Mouse (Mus musculus) left cerebral cortex, adult 11 months (tissue): Measurements from ENCODE around the gene Cdc42bpg.
A peak's percentile ranks its signal among the peaks of the same experiment; 100 is the strongest.

Experiments used
- DNase-seq: peaks from one replicate; pipeline ENCODE4 v3.0.0; 2022; ENCODE audit warnings: low spot score

Gene Cdc42bpg

DNA sequence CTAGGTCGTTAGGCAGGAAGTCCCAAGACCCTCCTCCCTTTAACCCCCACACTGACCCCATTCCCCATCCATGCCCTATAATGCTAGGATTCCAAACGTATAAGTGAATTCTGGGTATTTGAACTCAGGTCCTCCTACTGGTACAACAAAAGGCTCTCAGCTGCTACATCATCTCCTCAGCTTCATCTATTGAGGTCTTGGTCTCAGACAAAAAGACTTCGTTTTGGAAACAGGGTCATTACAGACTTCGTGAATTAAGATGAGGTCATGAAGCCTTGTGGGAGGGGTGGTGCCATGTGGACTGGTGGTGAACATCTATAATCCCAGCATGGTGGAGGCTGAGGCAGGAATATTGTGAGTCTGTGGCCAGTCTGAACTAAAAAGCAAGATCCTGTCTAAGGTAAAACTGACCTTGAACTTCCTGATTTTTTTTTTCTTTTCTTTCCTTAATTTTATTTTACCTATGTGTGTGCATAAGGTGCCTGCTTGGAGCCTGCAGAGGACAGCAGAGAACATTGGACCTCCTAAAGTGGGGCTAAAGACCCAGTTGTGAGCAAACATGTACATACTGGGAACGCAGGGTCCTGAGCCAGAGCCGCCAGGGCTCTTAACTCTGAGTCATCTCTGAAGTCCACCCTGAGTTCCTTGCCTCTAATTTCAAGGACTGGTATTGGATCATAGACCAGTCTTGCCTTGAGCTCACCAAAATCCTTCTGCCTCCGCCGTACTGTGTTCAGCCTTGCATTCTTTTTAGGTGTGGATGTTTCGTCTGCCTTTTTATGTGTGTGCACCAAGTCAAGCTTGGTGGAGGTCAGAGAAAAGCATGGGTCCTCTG, 27.7 kb downstream of the Cdc42bpg start:
- DNase-seq: no peak

DNA sequence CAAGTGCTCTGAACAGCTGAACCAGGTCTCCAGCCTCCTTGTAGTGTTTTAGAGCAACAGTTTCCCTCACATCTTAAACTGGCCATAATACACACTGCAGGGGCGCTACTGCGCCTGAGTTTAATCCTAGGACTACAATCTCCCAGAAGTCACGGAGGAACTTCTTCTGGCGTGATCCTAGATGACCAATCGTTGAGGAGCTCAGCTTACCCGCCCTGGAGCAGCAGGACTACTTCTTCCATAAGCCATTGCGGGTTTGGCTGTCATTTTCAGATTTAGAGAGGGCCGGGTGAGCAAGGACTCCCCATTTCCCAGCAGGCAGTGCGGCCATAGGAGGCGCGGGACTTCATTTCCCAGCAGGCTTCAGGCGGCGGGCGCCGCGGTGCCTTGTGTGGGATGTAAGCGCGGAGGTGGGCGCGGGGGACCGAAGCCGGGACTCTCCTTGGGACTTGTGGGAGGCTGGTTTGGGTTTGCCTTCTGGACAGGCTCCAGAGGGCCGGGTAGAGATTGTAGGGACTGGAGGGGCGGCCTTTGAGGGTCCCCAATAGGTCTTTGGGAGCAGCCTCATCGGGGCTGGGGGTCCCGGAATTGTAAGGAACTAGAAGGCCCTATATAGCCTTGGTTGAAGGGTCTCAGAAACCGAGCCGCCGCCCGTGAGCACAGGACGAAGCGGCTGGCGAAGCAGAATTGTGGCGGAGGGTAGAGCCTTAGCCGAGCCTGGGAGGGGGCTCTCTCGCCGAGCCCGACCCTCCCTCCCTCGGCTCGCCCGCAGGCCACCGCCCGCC, 28.6 kb downstream of the Cdc42bpg start, which contains the start of gene Men1:
Gene Men1 (plus strand): TSS at position 307 of the 785 bp plus-strand sequence.
- peak; percentile 96 for DNase-seq

- no peak for DNase-seq
These were observed 29.2 kb downstream of the Cdc42bpg start for GRCm38 (mm10) chr19:6335458-6335827.

- no peak for DNase-seq
These were observed 30.7 kb downstream of the Cdc42bpg start for GRCm38 (mm10) chr19:6336920-6337319.

DNA sequence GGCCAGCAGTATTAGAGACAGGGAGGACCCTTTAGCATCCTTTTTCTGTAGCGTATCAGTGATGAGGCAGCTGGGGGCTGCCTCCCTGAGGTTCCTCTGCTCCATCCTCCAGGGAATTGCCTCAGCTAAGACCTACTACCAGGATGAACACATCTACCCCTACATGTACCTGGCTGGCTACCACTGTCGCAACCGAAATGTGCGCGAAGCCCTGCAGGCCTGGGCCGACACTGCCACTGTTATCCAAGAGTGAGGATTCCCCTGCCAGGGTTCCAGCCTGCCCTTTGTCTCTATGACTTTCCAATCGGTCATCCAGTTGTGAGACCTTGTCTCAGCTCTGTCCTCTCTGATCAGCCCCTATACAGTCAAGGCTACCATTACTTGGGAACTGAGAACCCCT, 31.9 kb downstream of the Cdc42bpg start:
- DNase-seq: no peak

DNA sequence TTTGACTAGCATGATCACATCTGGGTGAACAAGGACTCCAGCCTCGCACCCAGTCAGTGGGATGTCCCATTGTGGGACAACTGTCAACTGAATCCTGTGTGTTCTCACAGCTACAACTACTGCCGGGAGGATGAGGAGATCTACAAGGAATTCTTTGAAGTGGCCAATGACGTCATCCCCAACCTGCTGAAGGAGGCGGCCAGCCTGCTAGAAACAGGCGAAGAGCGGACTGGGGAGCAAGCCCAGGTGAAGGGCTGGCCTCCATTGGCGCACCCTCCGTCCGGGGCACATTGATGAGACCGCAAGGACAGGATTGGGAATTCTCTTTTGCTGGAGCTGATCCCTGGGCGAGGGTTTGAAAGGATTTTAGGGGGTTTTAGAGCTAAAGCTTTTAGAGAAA, 32.5 kb downstream of the Cdc42bpg start:
- no peak for DNase-seq

- no peak for DNase-seq
These were observed 32.9 kb downstream of the Cdc42bpg start for GRCm38 (mm10) chr19:6339191-6339590.

- DNase-seq: no peak
These were observed 33.7 kb downstream of the Cdc42bpg start for GRCm38 (mm10) chr19:6339890-6340504.

DNA sequence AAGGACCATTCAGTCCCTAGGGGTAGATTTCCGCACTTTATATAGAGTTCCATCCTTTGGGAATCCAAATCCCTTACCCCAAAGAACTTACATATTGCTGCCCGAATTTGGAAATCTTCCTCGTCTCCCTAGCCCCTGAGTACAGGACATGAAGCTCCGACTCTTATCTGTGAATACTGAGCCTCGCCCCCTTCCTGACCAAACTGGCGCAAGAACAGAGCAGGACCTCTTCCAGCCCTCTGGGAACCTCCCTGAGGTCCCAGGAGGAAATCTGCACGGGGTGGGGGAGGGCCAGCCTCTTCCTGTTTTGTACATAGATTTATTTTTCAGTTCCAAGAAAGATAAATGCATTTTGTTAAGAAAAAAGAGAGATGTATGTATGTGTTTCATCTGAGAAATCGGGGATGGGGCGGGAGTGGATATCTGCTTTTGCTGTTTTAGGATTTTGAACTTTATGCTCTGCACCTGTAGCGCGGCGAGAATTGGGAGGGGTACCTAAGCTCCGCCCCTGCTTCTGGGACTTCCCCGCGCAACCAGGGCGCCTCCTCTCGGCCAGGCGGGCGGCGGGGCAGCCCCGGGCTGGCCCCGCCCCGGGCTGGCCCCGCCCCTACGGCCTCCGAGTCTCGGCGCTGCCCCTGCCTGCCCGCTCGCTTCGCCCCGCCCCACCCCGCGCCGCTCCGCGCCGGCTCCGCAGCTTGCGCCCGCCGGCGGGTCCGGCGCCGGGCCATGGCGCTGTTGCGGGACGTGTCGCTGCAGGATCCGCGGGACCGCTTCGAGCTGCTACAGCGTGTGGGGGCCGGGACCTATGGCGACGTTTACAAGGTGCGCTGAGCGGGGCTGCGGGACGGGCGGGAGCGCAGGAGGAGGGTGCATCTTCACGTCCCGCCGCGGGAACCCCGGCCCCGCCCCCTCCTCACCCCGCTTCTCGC, 34.5 kb downstream of the Cdc42bpg start, which contains the start of gene Map4k2:
Gene Map4k2 (plus strand): TSS at position 612 of the 929 bp plus-strand sequence.
- peak; percentile 59 for DNase-seq

DNA sequence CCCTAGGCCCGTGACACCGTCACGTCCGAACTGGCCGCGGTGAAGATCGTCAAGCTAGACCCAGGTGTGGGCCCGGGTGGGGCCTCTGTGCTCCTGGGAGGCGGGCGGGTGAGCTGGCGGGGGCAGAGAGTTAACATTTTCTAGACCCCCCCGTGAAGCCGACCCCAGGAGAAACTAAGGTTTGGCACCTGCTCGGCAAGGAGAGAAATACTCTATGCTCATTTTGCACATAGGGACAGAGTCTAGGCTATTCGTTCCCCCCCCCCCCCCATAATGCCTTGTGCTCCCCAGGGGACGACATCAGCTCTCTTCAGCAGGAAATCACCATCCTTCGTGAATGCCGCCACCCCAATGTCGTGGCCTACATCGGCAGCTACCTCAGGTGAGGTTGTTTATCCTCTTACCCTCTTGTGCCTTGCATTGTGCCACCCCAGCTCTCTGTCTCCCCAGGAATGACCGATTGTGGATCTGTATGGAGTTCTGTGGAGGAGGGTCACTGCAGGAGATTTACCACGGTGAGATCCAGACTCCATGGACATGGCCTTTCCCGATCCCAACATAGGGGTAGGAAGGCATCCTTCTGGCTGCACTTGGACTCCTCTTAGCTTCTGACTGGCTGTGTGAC, 35.3 kb downstream of the Cdc42bpg start:
- DNase-seq: no peak

DNA sequence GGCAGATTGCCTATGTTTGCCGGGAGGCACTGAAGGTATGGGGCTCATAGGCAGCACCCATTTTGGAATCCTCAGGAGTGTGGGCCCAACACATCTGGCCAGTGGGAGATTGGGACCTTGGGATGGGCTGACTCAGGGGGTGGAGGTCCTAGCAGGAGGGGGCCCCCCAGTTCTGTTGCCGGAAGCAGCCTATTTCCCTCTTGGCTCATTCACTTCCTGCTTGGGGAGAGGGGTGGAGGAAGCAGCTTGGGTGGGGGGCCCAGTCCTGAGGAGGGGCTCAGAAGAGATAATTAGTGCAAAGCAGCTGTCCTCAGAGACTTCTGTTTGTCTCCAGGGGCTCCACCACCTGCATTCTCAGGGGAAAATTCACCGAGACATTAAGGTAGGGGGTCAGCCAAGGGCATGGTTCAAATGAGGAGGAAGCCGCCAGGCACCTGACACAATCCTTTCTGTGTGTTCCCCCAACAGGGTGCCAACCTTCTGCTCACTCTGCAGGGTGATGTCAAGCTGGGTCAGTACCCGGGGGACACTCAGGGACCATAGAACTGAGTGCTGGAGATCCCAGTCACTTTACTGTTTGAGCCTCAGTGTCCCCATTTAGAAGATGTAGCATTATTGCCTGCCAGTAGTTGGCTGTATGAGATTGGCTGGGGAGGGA, 36.1 kb downstream of the Cdc42bpg start:
- DNase-seq: no peak

DNA sequence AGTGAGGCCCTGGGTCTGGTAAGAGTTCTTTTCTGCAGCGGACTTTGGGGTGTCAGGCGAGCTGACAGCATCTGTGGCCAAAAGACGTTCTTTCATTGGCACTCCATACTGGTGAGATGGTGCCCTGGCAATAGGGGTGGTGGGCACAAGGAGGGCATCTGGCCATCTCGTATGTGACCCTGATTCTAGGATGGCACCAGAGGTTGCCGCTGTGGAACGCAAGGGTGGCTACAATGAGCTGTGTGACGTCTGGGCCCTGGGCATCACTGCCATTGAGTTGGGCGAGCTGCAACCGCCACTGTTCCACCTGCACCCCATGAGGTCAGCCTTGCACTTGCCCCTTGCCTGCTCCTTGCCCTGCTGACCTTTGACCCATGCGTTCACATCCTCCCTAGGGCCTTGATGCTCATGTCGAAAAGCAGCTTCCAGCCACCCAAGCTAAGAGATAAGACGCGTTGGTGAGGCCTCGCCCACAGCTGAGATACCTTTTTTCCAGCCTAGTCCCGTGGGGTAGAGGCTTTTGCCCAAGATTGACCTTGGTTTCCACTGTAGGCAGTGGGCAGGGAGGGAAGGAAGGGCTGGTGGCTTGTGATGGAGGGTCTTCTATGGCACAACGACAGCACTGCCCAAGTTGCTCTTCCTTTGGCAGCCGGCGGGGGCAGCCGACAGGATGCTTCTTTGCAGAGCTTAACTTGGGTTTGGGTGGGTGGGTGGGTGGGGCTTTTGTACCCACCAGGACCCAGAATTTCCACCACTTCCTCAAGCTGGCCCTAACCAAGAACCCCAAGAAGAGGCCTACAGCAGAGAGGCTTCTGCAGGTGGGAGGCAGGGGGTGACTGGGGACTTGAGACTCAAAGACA, 37.0 kb downstream of the Cdc42bpg start:
- DNase-seq: no peak

GRCm38 (mm10) chr19:6343996-6344395, 37.7 kb downstream of the Cdc42bpg start:
- no peak for DNase-seq

DNA sequence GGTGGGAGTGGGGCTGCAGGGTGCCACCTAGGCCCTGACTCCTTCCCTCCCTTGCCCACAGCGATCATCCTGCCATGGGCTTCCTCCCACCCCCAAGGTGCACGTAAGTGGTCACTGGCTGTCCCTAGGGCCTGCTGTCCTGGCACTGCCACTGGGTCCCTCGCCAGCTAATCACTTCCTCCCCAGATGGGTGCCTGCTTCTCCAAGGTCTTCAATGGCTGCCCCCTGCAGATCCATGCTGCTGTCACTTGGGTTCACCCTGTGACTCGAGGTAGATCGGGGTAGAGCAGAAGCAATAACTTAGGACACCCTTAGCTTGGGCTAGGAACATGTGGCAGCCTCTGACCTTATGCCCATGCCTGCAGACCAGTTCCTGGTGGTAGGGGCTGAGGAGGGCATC, 39.8 kb downstream of the Cdc42bpg start:
- DNase-seq: no peak

DNA sequence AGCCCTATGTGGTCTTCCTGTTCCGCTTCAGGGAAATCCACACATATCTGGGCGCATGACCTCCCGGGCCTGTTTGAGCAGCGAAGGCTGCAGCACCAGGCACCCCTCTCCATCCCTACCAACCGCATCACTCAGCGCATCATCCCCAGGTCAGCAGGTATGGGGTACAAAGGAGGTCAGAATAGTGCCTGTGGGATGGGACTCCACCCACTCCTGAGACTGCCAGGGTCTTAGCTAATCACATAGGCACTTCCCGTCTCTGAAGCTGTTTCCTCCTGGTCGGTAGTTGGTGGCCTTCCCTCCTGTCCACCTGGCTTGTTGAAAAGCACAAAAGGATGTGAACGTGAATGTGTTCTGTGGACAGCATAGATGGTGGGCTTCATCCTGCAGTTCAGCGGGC, 40.4 kb downstream of the Cdc42bpg start:
- no peak for DNase-seq

- no peak for DNase-seq
These were observed 41.4 kb downstream of the Cdc42bpg start for GRCm38 (mm10) chr19:6347615-6348014.

DNA sequence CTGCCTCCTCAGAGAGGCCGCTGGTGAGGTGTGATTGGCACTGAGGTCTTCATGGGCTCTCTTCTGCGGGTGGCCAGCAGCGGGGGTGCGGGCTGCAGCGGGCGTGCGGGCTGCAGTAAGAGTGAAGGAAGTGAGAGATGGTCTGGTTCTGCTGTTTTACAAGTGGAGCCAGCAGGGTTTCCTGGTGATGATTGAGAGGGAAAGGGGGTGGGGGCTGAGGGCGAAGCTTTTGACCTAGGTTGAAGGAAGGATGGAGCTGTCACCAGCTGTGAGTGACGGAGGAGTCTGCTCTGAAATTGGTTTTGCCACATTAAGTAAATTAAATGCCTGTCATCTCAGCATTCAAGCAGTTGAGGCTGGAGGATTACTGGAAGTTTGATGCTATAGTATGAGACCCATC, 42.5 kb downstream of the Cdc42bpg start:
- DNase-seq: no peak

- no peak for DNase-seq
These were observed 43.1 kb downstream of the Cdc42bpg start for GRCm38 (mm10) chr19:6349215-6349983.
